Mouse (Mus musculus) natural killer cell, adult 2 months (primary cell): ENCODE results near the gene Arhgap15.

ENCODE experiments used
- DNase-seq, 2 experiments: peaks; one replicate each; pipeline ENCODE4 v3.0.0; 2022; ENCODE audit warnings: low spot score in 2 of 2

The Arhgap15 gene

DNA sequence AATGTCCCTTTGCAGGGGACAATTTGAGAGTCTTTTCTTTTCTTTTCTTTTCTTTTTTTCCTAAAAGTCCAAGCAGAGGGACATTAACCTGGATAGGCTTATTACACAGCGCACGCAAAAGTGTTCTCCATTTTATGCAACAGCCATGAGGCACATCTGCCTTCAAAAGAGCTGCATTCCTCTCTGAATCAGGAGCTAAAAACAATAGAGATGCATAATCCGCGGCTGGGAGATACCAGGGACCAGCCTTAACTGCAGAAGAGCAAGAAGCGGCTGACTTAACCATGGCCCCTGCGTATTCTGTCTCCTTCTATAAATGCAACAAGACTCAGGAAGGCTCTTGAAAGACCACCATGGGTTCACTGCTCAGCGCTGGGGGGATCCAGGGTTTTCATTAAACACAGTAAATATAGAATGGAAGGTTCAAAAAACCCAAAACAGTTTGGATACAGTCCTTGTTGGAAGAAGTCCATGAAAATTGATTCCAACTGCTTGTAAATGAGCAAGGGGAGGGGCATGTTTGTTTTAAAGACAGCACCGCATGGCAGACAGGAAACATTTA, 689.0 kb downstream of the Arhgap15 start:
- no peak for DNase-seq

DNA sequence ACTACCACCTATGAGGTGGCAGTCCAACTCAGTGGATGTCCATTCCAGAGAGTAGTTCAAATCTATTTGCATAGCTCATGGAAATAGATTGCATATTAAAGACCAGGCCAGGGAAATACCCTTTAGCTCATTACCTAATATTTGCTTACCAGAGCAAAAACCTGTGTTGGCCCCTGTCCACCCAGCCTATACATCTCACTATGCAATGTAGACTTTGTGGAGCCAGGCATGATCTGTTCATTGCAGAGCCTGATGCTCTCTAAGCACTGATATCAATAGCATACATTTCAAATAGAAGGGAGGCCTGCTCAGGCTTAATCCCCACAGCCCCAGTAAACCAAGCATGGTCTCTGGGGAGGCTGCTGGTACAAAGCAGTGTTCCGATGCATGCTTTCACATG, 689.4 kb downstream of the Arhgap15 start:
- DNase-seq: no peak

DNA sequence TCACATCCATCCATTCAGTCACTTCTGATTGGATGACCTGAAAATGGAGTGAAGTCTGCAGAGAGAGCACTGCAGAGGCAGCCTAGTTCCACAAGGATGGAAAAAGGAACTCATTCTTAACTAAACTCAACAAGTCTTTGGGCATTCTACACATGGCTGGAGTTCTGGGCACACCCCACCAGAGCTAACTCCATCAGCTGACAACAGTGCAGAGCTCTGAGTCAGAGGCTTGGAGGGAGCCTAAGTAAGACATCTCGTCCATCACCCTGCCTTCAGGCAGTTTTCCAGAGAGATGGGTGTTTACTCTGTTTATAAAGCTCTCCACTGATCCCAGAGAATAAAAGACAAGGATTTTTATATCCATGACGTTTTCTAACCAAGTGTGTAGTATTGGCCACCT, 696.3 kb downstream of the Arhgap15 start:
- DNase-seq: no peak
